Mouse (Mus musculus) right cerebral cortex, adult 18-20 months (tissue): ENCODE data around the gene Rpl22.

Experiments used
- DNase-seq: peaks from one replicate; pipeline ENCODE4 v3.0.0; 2022; ENCODE audit warnings: mixed read lengths

Gene Rpl22

DNA sequence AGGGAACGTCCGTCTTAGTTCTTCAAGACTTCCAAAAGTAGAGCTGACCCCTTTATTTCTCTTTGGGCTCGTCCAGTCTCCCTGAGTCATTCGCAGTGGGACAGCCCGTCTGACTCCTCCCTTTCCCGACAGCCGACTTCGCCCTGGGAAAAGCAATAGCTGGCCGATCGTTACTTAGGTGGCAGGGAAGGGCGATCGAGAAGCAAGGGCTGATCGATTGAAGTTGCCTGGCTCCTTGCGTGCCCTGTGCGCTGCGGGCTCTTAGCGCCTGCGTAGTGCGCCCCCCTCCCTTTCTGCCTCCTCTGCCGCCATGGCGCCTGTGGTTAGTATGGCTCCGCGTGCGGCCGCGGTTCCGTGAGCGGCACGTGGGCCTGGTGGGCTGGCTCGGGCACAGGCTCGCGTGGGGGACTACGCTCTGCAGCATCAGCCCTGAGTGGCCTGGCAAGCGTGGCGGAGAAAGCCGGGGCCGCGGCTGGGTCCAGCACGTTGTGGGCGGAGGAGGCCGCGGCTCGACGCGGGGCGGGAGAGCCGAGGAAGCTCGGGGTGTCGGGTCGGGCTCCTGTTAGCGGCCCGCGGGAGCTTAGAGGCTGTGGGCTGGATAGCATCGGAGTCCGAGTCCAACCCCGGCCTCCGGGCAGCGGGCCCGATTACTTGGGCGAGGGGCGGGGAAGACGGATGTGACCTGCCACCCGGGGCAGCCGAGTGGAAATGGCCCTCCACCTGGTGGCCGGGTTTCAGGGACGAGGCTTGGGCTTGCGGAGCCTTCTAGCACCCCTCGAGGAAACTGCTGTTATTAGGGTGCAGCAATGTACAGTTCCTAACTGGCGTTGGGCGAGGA lies at the start of gene Rpl22:
Gene Rpl22, plus strand, starts transcription at position 169 of the 838 bp plus-strand sequence.
- peak; percentile 97 for DNase-seq

DNA sequence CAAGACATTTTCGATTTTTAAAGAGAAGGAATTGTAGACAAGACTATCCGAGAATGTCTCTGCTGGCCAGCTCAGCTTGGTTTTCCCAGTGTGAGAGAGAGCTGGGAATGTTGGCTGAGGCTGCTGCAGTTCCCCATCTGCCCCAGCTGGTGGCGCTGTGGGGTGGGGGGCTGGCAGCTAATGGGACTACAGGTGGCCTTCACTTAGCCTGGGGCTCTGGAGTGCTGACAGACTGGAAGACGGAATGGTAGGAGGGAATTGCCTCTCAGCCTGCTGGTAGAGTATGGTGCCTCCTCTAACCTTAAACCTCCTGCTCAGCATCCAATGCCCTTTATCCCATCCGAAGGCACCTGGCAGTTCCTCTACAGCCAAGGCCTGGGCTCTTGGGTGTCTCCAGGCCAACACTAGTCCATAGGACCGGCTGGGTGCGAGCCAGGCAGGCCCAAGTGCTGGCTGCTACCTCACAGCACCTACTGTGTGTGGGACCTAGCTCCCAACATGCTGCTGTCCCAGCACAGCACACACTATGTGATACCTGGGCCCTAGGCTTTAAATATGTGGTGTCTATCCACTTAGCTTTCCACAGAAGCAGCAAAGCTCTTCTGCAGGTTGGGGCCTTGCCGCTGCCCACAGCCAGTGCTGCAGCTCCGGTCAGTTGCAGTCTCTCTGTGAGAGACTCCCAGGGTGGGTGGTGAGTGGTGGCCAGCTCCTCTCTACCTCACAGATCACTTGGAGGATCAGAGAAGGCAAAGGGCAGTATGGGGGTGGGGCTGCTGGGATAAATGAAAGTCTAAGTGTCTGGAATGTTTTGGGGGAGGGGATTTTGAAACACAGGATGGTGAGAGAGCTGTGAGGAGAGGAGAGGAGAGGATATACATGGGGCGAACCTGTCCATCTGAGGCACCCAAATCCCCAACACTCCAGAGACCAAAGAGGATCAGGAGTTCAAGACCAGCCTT lies 48.9 kb upstream of the Rpl22 start:
- no peak for DNase-seq

DNA sequence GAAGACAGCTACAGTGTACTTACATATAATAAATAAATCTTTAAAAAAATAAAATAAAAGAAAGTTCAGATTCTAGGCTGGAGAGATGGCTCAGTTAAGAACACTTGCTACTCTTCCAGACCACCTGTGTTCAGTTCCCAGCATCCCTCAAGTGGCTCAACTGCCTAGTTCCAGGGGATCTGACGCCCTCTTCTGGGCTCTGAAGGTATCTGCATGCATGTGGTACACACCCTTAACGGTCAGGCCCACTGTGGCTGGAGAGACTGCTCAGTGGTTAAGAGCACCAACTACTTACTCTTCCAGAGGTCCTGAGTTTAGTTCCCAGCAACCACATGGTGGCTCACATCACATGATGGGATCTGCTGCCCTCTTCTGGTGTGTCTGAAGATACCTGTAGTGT lies 47.6 kb upstream of the Rpl22 start:
- no peak for DNase-seq

DNA sequence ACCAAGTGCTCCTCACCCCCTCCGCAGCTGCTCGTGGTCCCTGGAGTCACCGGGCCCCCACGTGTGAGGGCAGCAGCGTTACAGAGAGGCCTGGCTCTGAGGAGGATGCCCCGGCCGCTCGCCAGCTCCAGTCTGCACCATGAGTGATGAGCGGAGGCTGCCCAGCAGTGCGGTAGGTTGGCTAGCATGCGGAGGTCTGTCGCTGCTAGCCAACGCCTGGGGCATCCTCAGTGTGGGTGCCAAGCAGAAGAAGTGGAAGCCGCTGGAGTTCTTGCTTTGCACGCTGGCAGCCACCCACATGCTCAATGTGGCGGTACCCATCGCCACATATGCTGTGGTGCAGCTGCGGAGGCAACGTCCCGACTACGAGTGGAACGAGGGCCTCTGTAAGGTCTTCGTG lies 46.6 kb upstream of the Rpl22 start:
- DNase-seq, result peak; percentile 83

DNA sequence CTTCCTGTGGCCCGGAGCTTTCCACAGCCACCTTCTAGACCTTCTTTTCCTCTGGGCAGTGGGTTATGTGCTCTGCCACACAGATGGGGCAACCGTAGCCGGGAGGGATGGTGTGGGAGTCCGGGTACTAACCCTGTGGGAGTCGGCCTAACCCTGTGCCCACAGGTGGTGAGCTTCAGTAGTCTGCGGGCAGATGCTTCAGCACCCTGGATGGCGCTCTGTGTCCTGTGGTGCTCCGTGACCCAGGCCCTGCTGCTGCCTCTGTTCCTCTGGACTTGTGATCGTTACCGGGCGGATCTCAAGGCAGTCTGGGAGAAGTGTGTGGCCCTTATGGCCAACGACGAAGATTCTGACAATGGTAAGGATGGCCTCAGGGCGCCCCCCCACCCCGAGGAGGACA lies 43.9 kb upstream of the Rpl22 start:
- no peak for DNase-seq

DNA sequence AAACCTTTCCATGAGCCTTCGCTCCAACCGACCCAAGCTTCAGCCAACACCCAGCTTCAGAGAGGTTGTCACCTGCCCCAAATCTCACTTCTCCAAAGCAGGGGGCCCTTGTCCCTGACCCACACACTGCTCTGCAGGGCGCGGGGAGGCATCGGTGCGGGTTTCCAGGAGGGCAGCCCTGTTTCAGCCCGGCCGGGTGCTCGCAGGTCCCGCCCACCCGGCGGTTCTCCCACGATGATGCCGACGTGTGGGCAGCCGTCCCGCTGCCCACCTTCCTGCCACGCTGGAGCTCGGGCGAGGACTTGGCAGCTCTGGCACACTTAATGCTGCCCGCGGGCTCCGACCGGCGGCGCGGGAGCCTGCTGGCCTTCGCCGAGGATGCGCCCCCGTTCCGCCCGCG lies 42.8 kb upstream of the Rpl22 start:
- no peak for DNase-seq

DNA sequence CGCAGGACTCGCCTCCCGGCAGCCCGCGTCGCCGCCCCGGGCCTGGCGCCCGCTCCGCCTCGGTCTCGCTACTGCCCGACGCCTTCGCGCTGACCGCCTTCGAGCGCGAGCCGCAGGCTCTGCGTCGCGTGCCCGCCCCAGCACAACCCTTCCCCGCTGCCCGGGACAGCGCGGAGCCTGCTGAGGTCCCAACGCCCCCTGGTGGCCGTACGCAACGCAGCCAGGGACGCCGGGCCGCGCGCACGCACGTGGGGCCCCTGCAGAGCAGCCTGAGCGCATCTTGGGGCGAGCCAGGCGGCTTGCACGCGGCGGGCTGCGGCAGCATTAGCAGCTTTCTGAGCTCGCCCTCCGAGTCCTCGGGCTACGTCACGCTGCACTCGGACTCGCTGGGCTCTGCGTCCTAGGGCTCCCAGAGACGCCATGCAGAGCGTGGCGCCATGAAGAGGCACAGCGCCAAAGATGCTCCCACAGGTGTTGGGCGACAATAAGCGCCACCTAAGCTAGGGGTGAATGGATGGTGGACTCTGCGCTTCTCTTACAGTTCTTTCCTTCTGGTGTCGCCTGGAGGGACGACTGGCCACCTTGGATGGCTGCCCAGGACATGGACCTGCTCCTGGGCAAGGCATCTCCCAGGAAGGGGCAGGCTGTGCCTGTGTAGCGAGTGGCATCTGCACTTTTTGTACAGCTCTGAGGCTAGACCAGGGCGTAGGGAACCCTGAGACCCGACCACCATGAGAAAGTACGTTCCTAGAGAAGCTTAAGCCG lies 42.2 kb upstream of the Rpl22 start:
- peak; percentile 84 for DNase-seq

DNA sequence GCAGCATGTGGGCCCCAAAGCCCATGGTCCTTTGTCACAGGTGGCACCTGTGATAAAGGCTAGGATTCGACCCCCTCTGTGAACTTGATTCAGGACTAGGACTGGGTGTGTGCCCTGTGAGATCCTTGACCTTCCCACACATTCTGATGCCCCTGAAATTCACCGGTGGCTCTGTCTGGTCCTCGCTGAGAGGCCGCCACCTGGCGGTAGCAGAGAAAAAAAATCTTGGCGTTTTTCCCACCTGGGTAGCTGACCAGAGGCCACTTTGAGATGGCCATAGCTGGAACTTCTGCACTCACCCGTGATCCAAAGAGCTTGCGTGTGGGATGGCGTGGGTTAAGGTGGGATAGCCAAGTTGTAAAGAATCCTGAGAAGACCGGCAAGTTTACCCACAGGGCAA lies 40.0 kb upstream of the Rpl22 start:
- DNase-seq, result peak; percentile 63

DNA sequence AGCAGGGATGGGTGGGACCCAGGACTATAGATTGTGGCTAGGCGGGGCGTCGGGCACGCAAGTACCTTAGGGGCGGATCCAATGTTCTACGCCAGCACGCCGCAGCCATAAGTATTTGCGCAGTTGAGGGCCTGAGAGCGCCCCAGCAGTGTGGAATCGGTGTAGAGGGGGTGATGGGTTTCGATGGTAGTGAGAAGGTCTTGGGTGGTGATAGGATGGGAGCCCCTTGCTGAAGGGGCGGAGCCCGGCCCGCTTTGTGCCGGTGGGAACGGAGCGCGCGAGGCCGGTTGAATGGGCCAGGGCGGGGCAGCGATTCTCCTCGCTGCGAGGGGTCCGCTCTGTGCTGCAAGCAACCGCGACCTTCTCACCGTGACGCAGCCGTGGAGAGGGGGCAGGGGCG lies 39.4 kb upstream of the Rpl22 start:
- no peak for DNase-seq

DNA sequence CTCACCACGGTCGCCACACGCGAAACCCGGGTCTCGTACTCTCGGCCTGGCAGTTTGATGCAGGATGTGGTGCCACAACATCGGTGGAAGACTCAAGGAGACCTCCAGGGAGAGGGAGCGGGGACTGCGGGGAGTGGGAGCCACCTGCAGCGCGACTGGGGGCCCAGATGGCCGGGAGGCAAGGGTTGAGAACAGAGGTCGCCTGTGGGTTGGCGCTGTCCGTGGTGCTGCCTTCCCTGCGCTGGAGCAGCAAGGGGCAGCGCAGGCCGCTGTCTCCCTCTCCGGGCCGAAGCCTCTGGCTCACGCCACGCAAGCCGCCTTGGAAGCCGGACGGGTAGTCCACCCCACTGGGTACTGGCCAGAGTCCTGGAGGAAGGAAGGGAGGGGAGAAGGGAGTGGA lies 38.7 kb upstream of the Rpl22 start:
- no peak for DNase-seq

DNA sequence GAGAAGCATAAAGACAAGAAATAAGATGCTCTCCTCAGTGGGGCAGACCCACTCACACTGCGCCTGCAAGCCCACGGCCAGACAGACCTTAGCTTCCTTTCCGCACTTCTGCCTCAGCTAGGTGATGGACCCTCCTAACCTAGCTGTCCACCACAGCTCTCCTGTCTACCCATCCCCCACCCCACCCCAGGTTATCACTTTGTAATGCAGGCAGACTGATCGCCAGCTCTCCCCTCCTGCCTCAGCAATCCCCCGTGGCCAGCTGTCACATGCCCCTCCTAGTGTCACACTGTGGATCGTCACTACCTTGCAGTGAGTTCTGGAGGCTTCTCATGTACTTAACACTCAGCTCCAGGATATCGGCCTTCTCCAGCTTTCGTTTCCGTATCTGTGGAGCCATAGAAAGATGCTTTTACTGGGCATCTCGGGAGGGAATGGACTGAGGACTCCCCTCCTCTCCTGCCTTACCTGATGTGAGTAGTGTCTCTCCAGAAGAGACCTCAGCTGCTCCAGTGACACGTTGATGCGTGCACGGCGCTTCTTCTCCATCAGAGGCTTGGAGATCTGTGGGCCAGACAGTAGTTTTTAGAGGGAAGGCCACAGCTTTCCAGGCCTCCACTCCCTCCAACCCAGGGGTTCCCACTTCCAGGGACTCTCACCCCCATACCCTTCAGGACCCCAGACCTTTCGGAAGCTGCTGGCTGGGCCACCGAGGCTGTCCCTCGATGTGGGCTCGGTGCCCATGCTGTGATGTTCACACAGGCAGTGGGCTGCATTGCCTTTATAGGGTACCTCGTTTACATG lies 38.0 kb upstream of the Rpl22 start:
- no peak for DNase-seq

DNA sequence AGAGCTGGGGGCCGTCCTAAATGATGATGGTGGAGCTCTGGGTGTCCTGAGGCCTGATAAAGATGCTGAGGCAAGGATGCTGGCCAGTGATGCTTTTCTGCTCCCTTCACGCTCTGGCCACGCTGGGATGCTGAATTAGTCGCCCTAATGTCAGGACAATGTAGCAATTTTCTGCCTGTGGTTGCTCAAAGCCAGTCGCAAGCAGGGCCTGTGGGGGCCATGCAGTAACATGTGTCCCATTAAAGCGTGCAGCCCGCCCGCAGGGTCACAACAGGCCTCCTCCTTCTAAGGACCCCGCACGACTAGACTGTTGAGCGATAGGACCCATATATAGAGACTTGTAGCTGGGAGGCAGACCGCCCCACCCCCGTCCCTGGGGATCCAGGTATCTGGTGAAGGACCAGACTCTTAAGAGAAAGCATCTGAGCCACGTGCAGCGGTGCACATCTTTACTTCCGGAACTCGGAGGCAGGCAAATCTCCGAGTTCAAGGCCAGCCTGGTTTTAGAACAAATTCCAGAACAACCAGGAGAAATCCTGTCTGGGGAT lies 37.1 kb upstream of the Rpl22 start:
- no peak for DNase-seq

DNA sequence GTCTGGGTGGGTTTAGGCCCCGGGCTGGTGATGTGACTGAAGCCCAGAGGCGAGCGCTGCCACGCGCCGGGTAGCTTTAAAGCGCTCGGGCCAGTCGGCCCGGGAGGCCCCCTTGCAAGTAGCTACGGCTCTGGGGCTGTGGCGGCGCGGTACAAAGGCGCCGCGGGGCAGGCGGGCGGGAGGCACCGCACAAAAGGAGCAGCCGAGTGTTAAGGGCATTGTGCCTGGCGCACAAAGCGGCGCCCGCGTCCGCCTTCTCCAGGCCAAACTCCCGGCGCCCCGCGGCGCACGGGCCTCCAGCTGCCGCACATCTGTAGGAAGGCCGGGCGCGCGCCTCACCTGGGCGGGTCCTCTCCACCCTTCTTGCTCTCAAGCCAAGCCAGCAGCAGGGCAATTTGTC lies 35.2 kb upstream of the Rpl22 start:
- no peak for DNase-seq

DNA sequence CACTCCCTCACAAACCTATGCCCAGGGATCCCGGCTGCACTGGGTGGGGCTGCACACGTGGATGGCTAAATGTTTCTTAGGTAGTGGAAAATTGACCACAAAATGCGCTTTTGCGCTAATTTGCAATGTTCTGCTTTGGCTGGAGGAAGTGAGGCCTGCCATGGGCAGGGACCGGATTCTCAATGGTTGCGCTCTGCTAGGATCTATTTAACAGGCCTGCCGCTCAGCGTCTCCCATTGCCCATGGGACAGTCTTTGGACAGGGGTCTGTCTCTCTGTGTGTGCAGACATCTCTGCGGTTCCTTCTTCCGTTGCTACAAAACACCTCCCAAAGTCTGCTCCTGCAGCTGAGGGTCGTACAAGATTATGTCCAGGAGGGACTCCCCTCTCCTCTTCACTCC lies 34.6 kb upstream of the Rpl22 start:
- DNase-seq, result no peak

DNA sequence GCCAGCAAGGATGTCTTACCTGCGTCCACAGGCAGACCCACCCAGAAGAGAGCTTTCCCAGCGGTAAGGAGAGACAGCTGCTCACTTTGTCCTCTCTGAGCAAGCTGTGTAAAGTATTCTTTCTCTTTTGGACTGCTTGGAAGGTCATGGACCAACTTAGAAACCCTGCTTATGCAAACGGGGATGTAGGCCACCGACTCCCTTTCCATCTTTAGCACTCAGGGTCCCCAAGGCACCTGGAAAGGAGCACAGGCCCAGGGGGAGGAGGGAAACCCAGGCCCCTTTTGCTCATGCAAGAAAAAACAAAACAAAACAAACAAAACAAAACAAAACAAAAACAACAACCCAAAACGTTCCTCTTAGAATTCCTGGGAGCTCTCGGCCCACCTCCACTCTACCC lies 34.0 kb upstream of the Rpl22 start, which contains the start of gene Hes3:
Gene Hes3, minus strand, starts transcription at position 101 of the 400 bp plus-strand sequence.
- DNase-seq, result no peak

DNA sequence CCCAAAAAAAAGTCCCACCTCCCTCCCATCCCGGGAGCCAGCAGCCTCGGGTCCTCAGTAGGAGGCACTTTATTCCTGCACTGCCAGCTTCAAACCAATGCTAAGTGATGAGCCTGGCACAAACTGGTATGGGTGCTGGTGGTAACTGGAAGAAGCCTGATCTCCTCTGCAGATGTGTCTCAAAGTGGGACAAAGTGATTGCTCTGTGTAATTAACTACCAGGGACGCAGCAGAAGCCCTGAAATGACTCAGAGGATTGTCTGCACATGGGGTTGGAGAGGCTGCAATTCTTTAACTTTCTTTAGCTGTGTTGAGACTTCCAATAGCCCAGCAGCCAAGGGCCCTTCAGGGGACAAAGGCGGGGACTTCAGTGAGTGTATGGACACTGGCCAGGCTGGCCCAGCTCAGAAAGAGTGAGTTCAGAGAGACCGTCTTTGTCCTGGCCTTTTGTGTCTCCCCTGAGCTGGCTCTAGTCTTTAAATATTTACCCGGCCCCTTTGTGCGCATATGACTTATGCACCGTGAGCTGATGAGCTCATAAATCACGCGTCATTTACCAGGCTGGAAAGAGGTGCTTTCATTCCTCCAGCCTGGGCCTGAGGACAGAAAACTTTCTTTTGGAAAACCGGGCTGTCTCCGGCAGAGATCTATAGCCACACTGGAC lies 33.3 kb upstream of the Rpl22 start:
- DNase-seq, result no peak

DNA sequence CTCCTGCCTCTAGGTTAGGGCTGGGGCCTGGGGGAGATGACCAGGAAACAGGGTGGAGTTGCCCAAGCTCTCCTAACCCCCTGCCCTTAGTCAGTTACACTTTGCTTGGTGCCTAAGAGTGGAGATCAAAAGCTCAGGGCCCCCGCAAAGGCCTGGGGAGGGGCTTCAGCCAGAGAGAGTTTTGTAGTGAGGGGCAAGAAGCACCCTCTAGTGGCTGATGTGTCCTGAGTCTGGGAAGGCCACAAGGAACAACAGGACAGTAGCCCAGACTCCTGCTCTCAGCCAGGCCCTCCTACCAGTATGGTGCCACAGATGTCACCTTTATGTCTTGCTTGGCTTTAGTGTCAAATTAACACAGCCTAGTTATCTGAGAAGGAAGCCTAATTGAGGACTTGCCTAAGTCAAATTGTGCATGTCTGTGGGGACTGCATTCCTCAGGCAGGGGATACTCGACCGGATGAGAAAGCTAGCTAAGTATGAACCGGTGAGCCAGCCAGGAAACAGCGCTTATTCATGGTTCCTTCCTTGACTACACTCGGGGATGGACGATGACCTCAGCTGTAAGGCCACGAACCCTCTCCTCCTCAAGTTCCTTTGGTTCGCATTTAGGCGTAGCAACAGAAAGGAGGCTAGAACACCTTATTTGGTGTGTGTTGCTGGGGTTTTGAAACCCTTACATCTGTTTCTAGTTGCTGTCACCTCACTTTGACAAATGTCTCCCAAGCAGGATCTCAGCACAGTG lies 31.2 kb upstream of the Rpl22 start:
- no peak for DNase-seq

DNA sequence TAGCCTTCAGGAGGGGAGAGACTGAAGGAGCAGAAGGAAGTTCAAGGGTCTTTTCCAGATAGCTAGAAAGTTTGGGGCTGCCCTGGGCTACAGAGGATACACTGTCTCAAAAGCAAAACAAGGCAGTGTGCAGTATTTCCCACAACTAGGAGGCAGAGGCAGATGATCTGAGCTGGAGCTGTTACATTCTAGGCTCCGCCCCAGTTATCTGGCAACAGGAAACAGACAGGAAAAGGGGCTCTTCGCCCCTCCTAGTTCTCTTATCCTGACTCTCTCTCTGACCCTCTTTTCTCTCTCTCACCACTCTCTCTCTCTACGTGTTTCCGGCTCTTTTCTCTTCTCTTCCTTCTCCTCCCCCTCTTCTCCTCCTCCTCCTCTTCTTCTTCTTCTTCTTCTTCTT lies 29.6 kb upstream of the Rpl22 start:
- no peak for DNase-seq

DNA sequence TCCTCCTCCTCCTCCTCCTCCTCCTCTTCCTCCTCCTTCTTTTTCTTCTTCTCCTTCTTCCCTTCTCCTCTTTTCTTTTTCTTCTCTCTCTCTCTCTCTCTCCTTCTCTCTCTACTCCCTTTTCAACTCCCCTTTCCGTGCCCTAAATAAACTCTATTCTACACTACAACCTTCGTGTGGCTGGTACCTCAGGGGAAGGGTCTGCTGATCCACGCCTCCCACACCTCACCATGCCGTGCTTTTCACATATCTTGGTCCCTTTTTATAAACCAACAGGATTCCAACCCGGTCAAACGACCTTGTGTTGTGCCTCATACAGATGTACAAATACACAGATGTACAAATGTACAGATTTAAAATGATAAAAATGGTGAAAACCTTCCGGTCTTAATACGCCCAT lies 29.2 kb upstream of the Rpl22 start:
- DNase-seq, result no peak
